Mouse (Mus musculus) heart, embryonic 14.5 days (tissue): ENCODE results near the gene Trappc6a. TPM values are rescaled to one million over a fixed set of nuclear protein-coding genes. Genes with fewer than 3 reads are reported as not detected.
A peak's percentile ranks its signal among the peaks of the same experiment; 100 is the strongest.
"Not testable (repeated sequence)": the region's sequence is repeated elsewhere in the genome, so short reads cannot be mapped to it uniquely, and the experiment has no call there.

Source experiments
- ATAC-seq: fragments of 200-750 bp; cut with Nextera tagmentation; 2 replicates; pipeline ENCODE4 v1.8.0; 2017; ENCODE audit warnings: low read depth, moderate TSS enrichment; ENCODE audit not compliant: insufficient number of reproducible peaks, insufficient read depth, low FRiP score
- H3K27ac ChIP-seq, 2 experiments: fragments of 200-500 bp in 1 of 2; fragments of 300-500 bp in 1 of 2; sonication (generic) in 1 of 2; replicated peaks in 1 of 2; 2 replicates each; pipeline ENCODE4 v1.5.1; 2012 to 2014; ENCODE audit warnings: low read depth in 2 of 2, low read length in 2 of 2, control low read depth in 1 of 2, mild to moderate bottlenecking in 1 of 2, mixed read lengths in 1 of 2; ENCODE audit not compliant: control insufficient read depth in 1 of 2, insufficient read depth in 1 of 2
- H3K27me3 ChIP-seq: fragments of 300-500 bp; sonication (generic); 2 replicates; pipeline ENCODE4 v1.6.1; 2014; ENCODE audit warnings: mild to moderate bottlenecking, low read length, control low read depth; ENCODE audit not compliant: control insufficient read depth, insufficient read depth
- H3K36me3 ChIP-seq: fragments of 300-500 bp; sonication (generic); 2 replicates; pipeline ENCODE4 v1.6.1; 2014; ENCODE audit warnings: mild to moderate bottlenecking, control low read depth, low read length, mixed read lengths; ENCODE audit not compliant: control insufficient read depth, insufficient read depth
- H3K4me1 ChIP-seq, 2 experiments: fragments of 200-500 bp in 1 of 2; fragments of 300-500 bp in 1 of 2; sonication (generic) in 1 of 2; 2 replicates each; pipeline ENCODE4 v1.6.1; 2012 to 2014; ENCODE audit warnings: low read length in 2 of 2, control low read depth in 1 of 2, mixed read lengths in 1 of 2; ENCODE audit not compliant: control insufficient read depth in 2 of 2, insufficient read depth in 2 of 2
- H3K4me2 ChIP-seq: fragments of 300-500 bp; sonication (generic); 2 replicates; pipeline ENCODE4 v1.6.1; 2014; ENCODE audit warnings: mild to moderate bottlenecking, low read length
- H3K4me3 ChIP-seq, 2 experiments: fragments of 200-500 bp in 1 of 2; fragments of 300-500 bp in 1 of 2; sonication (generic) in 1 of 2; 2 replicates each; pipeline ENCODE4 v1.5.1; 2012 to 2014; ENCODE audit warnings: low read length in 2 of 2, mild to moderate bottlenecking in 2 of 2, control low read depth in 1 of 2, low read depth in 1 of 2, moderate library complexity in 1 of 2; ENCODE audit not compliant: control insufficient read depth in 1 of 2, insufficient read depth in 1 of 2
- H3K9ac ChIP-seq: fragments of 300-500 bp; sonication (generic); 2 replicates; pipeline ENCODE4 v1.6.1; 2014; ENCODE audit warnings: mild to moderate bottlenecking, low read length
- H3K9me3 ChIP-seq: fragments of 300-500 bp; sonication (generic); 2 replicates; pipeline ENCODE4 v1.6.1; 2016; ENCODE audit warnings: low read length, control low read depth; ENCODE audit not compliant: control insufficient read depth
- WGBS: fragments of 180-500 bp; shearing (Covaris S2); extraction: QIAGEN DNeasy Blood & Tissue Kit; methylation state at CpG from one replicate; pipeline ENCODE4 v1.1.7; 2014; 5-methylcytosine and 5-hydroxymethylcytosine counted together
- polyA plus RNA-seq: library from polyadenylated mRNA; unstranded; fragments of >200 nt; fragmentation: Nextera tagmentation; extraction: Ambion mirVana; gene quantifications from 2 replicates; pipeline ENCODE4 v1.2.1, GENCODE M21; 2014

Gene Trappc6a
- polyA plus RNA-seq, 1 experiment from 2014 or later: 92.9 TPM

DNA sequence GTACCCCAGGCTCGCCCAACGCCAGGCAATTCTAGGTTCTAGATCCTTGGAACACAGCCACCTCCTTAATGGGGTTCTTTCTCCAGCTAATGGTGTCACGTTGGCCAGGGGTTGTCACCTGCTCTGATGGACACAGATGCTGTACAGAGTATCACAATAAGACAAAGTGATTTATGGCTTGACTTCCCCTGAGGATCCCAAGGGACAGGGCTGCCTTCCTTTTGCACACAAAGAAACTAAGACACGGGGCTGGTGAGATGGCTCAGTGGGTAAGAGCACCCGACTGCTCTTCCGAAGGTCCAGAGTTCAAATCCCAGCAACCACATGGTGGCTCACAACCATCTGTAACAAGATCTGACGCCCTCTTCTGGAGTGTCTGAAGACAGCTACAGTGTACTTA is 3.7 kb downstream of the Trappc6a start:
- not testable (repeated sequence) for H3K9ac ChIP-seq, H3K36me3 ChIP-seq, H3K27me3 ChIP-seq, H3K4me2 ChIP-seq, ATAC-seq, H3K27ac ChIP-seq, H3K9me3 ChIP-seq, H3K4me3 ChIP-seq
- H3K4me1 ChIP-seq: peaks cover 4 to 14% of the 10 kb centered on the region in 2 experiments; a peak in 3 of 4 replicates
- WGBS: 90% methylated on average over 6 of the region's 7 CpGs

DNA sequence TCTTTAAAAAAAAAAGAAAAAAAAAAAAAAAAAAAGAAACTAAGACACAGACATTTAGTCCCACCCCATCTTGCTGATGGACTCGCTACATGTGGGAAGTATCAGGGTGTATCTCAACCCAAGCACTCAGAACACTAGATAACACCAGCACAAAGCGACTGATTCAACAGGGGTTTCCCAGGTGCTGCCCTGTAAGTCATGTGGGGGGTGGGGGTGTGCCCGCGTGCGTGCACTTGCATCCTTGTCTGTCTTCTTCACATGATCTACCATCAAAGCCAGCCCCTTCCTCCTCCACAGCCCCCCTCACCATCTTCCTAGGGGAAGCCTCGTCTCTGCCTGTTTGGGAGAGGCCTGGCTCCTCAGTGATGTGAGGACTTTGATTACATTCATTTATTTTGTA is 4.2 kb downstream of the Trappc6a start:
- H3K36me3 ChIP-seq: 0 out of 2 replicates have a peak, but pooled peaks cover 5% of the 10 kb centered on the region
- H3K4me1 ChIP-seq: peaks cover 4 to 12% of the 10 kb centered on the region in 2 experiments; a peak in 3 of 4 replicates
- H3K9ac ChIP-seq: no peak overlapping the region
- ATAC-seq: no peak
- H3K9me3 ChIP-seq: no peaks in the 10 kb centered on the region
- H3K27me3 ChIP-seq: peaks cover 9% of the 10 kb centered on the region
- no peak overlapping the region for H3K4me2 ChIP-seq
- 68% methylated on average over 6 of the region's 6 CpGs for WGBS
- H3K4me3 ChIP-seq: no peak overlapping the region
- no peak overlapping the region for H3K27ac ChIP-seq

DNA sequence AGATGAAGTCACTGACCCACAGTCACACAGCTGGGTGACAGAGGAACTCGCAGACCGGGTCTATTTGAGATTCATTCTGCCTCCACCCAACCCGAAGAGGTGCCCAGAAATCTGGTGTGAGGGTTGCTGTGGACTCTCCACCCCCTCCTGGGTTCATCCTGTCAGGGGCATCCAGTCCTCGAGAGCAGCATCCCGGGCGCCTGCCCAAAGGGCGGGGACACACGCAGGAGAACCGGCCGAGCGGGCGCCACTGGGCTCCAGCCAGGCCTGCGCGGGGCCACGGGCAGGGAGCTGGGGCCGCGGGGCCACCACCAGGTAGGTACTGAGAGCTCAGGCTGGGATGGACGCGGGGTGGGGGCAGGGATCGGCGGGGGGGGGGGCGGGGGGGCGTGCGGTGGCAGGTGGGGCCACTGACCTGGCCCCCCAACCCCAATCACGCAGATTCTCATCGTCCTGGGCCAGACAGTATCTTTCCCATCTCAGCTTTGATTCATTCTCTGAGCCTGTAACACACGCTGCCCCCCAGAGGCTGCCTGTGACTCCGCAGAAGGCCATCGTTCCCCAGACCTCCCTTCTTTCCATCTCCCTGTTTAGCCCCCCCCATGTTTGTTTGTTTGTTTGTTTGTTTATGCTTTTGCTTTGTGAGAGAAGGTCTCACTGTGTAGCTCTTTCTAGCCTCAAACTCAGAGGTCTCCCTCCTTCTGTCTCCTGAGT is 9.6 kb downstream of the Trappc6a start, which contains the start of gene Nkpd1:
TSS of gene Nkpd1 (plus strand) at position 187 of the 714 bp plus-strand sequence.
- H3K4me3 ChIP-seq: no peak within 1 kb of the TSS
- peaks cover 57% of the 10 kb centered on the region for H3K27me3 ChIP-seq
- H3K4me2 ChIP-seq: peak within 1 kb of the TSS; percentile 44
- WGBS: 3% methylated on average over 22 of the region's 29 CpGs
- no peak for ATAC-seq
- no peaks in the 10 kb centered on the region for H3K36me3 ChIP-seq
- H3K9me3 ChIP-seq: no peaks in the 10 kb centered on the region
- H3K4me1 ChIP-seq: peaks cover 4 to 11% of the 10 kb centered on the region in 2 experiments; a peak in 3 of 4 replicates
- H3K9ac ChIP-seq: no peak within 1 kb of the TSS; the same call in 1 of the 2 replicates
- no peak within 1 kb of the TSS for H3K27ac ChIP-seq

DNA sequence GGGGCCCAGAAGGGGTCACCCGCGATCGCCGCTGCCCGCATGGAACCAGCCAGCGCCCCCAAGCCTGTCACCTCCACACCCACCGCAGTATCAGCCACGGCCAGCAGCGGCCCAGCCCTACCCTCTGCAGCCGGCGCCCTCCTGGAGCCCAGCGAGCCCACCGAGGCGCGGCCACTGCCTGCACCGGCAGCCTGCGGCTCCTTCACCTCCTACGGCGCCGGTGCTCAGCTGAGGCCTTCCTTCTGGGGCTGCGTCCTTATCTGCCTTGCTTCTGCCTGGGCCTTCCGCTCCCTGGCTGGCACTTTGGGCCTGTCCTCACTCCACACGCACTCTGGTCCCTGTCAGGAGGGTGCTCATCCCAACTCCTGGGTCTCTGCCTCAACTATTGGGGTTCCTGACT is 11.8 kb downstream of the Trappc6a start:
- 2% methylated on average over 23 of the region's 23 CpGs for WGBS
- H3K9ac ChIP-seq: peak overlapping the region; percentile 68

DNA sequence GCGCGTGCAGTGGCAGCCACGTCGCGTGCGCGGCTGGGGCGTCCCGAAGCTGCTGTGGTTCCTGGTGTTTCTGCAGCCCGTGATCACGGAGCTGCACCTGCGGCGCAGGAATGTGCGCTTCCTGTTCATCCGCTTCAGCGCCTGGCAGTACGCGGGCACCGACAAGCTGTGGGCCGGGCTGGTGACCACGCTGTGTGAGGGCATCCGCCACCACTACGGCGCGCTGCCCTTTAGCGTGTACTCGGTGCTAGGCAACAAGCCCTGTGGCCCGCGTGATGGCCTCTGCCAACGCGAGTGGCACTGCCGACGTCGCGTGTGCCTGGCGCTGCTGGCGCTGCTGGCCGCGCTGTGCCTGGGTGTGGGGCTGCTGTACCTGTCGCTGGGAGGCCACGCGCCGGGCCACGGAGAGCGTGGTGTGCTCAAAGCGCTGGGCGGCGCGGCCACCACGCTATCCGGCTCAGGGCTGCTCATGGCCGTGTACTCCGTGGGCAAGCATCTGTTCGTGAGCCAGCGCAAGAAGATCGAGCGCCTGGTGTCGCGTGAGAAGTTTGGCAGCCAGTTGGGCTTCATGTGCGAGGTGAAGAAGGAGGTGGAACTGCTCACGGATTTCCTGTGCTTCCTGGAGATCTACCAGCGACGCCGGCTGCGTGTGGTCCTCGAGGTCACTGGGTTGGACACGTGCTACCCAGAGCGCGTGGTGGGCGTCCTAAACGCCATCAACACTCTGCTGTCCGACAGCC is 15.0 kb downstream of the Trappc6a start:
- Histone ChIP-seq H3K27ac (no peak overlapping the region), H3K9ac (peak overlapping the region; percentile 54), H3K27me3 (peaks cover 71% of the 10 kb centered on the region), H3K4me3 (peak overlapping the region; percentile 43 to 44; a peak in 3 of 4 replicates), H3K4me1 (peaks cover 15 to 25% of the 10 kb centered on the region in 2 experiments; a peak in 3 of 4 replicates), H3K4me2 (peak overlapping the region; percentile 82), H3K9me3 (no peaks in the 10 kb centered on the region), H3K36me3 (peaks cover 1% of the 10 kb centered on the region; the same call in 1 of the 2 replicates)
- WGBS: 13% methylated on average over 72 of the region's 72 CpGs
- no peak for ATAC-seq

More for the DNA sequence above, 11.8 kb downstream of the Trappc6a start:
- no peak; the same call in 1 of the 2 replicates for ATAC-seq
- peak overlapping the region; percentile 72 for H3K4me2 ChIP-seq
- peaks cover 79% of the 10 kb centered on the region for H3K27me3 ChIP-seq
- H3K4me3 ChIP-seq: peak overlapping the region; percentile 24 to 37
- H3K36me3 ChIP-seq: no peaks in the 10 kb centered on the region
- H3K9me3 ChIP-seq: no peaks in the 10 kb centered on the region
- no peak overlapping the region for H3K27ac ChIP-seq
- H3K4me1 ChIP-seq: peaks cover 15 to 29% of the 10 kb centered on the region in 2 experiments; a peak in 3 of 4 replicates

DNA sequence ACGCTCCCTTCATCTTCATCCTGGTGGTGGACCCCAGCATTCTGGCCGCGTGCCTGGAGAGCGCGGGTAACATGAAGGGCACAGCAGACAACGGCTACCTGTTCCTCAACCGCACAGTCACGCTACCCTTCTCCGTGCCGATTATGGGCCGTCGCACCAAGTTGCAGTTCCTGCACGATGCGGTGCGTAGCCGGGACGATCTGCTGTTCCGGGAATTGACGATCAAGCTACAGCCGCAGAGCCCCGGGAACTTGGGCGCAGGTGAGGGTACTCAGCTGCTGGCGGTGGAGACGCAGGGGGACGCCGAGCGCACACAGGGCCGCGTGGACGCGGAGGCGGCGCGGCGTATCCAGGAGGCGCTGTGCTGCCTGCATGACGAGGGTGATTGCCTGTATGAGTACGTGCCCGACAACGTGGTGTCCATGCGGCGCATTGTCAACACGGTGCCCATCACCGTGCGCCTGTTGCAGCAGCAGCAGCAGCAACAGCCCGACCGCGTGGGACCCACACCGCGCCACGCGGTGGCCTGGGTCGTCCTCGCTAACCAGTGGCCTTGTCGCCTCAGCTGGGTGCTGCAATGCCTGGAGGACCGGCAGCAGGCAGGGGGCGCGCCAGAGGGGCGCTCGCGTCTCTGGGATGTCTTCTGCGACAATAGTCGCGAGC is 15.7 kb downstream of the Trappc6a start:
- H3K36me3 ChIP-seq: peaks cover 8% of the 10 kb centered on the region
- ATAC-seq: no peak
- H3K27ac ChIP-seq: no peak overlapping the region
- no peaks in the 10 kb centered on the region for H3K9me3 ChIP-seq
- peaks cover 15 to 25% of the 10 kb centered on the region in 2 experiments; a peak in 3 of 4 replicates for H3K4me1 ChIP-seq
- H3K27me3 ChIP-seq: peaks cover 64% of the 10 kb centered on the region
- H3K4me3 ChIP-seq: peak overlapping the region; percentile 43 to 44
- peak overlapping the region; percentile 82 for H3K4me2 ChIP-seq
- peak overlapping the region; percentile 54 for H3K9ac ChIP-seq
- WGBS: 1% methylated on average over 64 of the region's 64 CpGs

DNA sequence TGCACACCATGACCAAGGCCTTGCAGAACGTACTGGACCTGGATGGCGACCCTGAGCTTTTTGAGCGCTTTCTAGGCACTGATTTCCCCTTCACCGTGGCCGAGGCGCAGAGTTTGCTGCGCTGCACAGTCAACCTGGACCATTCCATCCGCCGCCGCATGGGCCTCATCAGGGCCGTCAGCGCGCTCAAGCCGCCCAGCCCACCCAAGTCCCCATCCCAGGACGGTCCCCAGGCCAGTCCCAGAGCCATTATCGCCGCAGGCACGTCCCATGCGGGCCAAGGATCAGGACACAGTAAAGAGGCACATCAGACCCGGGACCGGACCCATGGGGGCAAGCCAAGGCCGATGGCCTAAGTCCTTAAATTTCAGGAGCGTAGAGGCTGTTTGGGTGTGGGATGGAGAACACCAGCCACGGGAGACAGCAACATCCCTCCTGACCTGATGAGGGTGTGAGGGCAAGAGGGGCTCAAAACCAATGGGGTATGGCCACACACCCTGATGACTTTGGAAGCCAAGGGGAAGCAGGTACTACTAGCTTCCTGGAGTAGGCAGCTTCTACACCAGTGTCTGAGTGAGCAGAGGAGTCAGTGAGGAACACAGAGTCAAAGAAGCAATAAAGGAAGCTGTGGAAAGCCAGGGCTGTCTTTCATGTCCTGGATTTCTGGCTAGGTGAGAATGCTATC is 16.4 kb downstream of the Trappc6a start:
- WGBS: 17% methylated on average over 24 of the region's 24 CpGs
- Histone ChIP-seq H3K9me3 (no peaks in the 10 kb centered on the region), H3K27ac (no peak overlapping the region), H3K4me1 (peaks cover 15 to 24% of the 10 kb centered on the region in 2 experiments; a peak in 3 of 4 replicates), H3K9ac (peak overlapping the region; percentile 54), H3K4me2 (peak overlapping the region; percentile 82), H3K27me3 (peaks cover 57% of the 10 kb centered on the region), H3K36me3 (peaks cover 14% of the 10 kb centered on the region), H3K4me3 (peak overlapping the region; percentile 43 to 44)
- ATAC-seq: no peak
